Mouse (Mus musculus): ENCODE measurements at regions not wholly inside any gene's neighbourhood (a gene's known extent, or its start where the extent isn't known, plus 50 kb on each side); places are given as distances from the start of the nearest gene placed in this dataset.

DNA sequence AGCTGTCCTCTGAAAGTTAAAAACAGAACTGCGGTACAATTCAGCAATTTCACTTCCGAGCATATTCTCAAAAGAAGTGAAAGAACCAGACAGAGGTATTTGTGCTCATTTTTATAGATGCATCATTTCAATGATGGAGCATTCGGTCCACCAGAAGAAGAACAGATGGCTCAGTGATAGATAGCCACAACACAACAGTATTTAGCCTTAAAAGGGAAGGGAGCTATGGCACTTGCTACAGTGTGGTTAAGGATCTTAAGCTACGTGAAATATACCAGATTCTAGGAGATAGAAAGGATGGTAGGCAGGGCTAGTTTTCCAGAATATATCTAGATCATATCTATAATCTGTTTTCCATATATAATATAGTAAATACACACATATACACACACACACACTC lies 77.5 kb upstream of the Gadd45a start:
- no peak for DNase-seq (ENCODE audit: low spot score in 2 of 2)

DNA sequence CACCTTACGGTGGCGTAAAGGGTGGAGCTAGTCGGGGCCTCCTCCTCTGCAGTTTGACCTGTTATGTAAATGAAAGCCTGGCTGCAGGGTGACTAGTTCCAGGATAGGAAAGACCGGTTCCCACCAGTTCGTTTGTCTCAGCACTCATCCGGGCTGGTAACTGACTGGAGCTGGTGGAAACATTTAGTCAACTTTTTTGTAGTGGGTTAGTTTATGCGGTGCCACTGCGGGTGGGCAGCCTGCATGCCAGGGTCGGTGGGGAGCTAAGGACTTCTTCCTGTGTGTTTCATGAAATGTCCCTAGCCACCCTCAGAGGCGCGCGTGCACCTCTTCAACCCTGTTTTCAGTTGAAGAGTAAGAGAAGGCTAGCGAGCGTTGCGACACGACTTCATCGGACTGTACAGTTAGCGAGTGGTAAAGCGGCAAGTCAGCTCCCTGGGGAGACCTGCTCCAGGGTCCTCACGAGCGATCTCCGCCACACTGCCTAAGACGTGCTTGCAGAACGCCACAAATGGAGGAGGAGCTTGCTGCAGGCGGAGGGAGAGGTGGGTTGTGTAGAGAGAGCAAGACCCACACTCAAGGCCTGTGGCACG lies 76.5 kb upstream of the Gadd45a start:
- DNase-seq (ENCODE audit: low spot score in 2 of 2): peak in 1 of 2 experiments; percentile 43

DNA sequence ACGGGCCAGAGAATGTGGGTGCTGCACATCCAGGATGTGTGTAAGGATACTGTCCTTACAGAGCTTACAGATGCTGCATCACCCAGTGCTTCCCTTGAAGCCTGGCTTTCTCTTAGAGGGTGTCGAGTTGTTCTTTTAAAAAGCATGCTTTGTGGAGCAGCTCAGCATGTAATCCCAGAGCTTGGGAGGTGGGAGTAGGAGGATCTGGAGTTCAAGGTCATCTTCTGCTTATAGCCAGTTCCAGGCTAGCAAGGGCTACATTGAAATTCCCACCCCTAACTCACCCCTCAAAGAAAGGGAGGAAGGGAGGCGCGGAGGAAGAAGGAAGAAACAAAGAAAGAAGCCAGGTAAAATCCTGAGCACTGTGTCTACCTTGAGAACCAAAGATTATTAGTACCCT lies 76.0 kb upstream of the Gadd45a start:
- DNase-seq (ENCODE audit: low spot score in 2 of 2): no peak

DNA sequence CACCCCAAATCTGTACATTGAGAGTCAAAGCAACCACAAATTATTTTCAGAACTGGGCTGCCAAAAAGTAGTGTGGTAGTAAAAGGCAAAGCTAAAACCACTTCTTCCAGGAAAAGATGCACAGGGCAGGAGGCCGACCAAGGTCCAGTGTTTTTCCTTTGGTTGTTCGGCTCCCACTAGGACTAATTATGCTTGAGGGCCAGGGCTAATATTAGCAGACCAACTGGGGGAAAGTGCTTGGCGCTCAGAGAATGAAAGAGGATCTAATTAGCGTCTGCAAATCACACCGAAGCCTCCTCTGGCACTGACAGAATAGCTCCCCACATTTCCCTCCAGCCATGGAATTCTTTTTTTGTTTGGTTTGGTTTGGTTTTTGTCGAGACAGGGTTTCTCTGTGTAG lies 75.1 kb upstream of the Gadd45a start:
- no peak for DNase-seq (ENCODE audit: low spot score in 2 of 2)

DNA sequence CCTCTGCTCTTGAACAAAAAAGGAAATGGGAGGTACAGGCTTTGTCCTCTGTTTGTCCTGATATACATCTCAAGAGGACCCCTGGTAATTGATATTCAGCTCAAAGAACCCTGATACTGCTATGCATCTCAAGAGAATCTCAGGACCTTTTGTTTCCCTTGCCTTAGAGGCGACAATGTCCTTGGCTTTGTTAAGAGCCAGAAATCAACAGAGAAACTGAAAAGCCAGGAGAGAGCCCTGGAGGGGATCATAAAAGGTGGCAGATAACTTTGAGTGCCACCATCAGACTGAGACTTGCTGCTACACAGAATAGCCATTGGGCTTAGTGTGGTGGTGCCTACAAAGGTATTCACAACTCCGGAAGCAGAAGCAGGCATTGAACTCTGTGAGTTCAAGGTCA lies 74.3 kb upstream of the Gadd45a start:
- no peak for DNase-seq (ENCODE audit: low spot score in 2 of 2)

DNA sequence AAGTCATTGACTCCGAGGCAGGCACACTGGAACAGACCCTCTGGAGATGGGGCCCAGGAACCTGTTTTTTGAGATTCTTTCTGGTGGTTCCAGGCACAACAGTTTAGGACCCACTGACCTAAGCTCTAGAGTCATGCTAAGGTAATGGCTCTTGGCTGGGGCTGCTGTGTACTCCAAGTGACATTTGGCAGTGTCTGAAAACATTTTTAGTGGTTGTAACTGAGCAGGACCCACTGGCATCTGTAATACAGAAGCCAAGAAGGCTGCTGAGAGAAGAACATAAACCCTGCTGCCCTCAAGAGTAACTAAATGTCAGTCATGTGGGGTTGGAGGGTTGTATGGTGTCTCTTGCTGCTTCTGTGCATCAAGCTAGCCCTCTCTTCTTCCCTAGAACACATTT lies 73.1 kb upstream of the Gadd45a start:
- DNase-seq (ENCODE audit: low spot score in 2 of 2): no peak

DNA sequence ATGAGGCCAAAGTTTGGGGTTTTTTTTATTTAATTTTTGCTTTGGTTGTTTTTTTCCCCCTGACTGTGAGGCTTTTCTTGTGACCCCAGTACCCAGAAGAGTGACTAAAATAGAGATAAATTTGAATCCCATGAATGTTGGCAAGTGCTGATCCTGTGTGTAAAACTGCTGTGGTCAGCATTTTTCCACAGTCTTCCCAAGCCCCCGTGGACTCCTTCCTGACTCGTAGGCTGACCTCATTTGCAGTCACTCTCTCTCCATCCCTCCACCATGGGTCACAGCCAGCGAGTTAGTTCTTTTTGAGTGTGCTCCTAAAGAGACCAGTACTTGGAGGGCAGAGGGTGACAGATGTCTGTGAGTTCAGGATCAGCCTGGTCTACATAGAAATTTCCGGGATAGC lies 72.5 kb upstream of the Gadd45a start:
- no peak for DNase-seq (ENCODE audit: low spot score in 2 of 2)

DNA sequence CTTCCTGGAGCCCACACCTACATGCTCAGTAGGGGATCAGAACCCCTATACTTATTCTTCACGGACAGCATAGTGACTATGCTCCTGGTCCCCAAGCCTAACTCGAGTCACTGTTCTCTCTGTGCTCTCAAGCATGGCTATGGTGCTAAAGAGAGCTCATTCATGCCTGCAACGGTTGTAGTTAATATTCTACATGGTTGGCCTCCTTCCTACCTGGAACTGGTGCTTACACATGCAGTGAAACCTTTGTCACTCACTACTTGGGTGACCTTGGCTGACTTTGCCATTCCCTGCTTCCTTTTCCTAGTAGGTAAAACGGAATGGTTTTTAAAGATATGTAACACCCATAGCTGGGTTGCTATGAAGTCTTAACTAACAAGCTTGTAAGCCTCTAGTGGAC lies 70.3 kb upstream of the Gadd45a start:
- DNase-seq (ENCODE audit: low spot score in 2 of 2): no peak

DNA sequence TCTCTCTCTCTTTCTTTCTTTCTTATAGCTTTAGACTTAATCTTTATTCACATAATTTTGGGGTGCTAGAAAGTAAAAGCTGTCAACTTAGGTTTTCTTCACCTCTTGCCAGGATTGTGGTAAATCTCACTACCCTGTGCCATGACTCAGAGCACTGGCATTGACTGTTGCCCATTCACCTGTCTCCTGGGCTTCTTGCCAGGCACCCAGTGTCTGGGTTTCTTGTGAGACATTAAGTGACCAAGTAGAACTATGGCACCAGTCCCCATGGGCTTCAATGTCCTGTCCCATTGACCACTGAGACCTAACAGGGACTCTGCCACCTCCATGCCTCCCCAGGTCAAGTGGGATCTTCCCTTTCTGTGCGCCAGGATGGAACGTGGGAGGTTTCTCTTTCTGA lies 69.2 kb upstream of the Gadd45a start:
- DNase-seq (ENCODE audit: low spot score in 2 of 2): no peak

DNA sequence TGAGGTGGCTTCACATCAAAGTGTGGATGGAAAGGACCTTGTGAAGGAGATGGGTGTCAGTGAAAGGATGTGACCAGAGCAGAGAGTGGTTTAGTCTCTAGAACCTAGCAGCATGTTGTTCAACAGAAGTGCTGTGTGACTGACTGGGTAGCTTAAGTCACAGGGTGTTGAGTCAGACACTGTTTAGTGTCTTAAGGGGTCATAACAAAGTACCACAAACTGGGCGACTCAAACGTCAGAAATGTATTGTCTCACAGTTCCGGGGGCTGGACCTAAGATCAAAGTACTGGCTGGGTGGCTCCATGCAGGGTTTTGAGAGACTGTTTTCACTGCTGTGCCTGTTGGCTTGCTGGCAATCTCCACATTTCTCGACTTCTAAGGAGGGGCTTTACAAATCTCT lies 68.1 kb upstream of the Gadd45a start:
- DNase-seq (ENCODE audit: low spot score in 2 of 2): no peak

DNA sequence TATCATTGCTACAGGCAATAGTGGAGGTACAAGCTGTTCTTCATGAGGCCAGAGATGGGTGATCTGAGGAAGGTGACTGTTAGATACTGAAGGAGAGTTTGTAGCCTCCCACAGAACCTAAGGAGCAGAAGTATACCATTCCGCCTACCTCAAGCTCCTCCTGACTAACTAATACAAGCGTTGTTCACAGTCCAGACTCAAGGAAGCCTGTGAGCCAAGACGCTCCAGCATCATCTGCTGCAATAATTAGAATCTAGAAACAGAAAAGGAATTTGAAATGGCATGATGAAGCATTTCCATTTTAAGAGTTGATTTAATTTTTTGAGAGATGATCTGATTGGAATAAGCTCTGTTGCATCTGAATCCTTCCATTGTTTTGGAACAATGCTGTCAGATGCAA lies 66.9 kb upstream of the Gadd45a start:
- no peak for DNase-seq (ENCODE audit: low spot score in 2 of 2)

DNA sequence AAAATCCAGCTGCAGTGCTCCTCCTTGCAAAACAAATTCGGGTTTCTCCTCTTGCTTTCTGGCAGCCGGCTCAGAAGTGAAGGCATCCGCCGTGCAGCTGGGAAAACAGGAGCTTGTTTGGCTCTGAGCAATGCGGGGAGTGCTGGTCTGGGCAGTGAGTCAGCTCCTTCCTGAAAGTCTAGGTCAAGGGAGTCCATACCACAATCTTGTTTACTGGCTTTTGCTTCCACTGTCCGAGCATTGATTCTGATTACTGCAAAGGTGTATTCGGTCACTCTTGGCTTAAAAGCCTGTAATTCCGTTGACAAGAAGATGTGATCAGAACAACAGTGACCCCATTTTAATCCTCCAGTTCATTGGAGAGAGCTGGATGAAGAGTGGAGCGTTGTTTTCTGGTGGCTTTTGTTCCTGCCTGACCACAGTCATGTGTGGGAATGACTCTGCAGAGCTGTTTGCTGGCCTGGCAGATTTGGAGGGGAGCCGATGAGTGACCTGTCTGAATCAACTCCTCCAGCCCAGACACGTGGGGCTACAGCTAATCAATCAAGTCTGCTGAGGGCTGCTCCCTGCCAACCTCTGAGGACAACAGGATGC lies 65.4 kb upstream of the Gadd45a start:
- DNase-seq (ENCODE audit: low spot score in 2 of 2): no peak

DNA sequence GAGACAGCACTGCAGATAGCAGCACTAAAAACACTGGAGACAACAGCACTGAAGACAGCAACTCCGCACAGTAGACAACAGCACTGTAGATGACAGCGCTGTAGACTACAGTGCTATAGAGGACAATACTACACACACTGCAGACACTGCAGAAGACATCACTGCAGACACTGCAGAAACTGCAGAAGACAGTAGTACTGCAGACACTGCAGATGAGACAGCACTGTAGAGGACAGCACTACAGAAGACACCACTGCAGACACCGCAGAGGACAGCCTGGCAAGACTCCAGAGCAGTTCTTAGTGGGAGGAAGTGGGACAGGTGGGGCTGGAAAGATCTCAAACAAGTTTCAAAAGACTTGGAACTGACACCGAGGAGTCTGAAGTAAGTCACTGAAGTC lies 64.8 kb upstream of the Gadd45a start:
- no peak for DNase-seq (ENCODE audit: low spot score in 2 of 2)

DNA sequence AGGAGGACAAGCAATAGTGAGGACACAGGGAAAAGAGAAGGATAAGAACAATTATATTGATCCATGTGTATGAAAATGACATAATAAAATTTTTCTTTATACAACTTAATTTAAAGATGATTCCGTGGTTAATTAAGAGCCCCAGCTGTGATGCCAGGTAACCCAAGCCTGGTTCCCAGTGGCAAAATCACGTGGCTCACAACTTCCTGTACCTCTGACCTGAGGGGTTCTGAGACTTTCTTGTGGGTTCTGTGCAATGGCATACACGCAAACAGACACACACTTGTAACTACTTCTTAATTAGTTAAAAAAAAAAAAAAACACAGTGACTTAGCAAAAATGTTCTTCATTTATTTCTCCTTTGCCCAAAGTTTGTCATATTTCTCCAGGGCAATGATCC lies 57.2 kb upstream of the Gadd45a start:
- no peak for DNase-seq (ENCODE audit: low spot score in 2 of 2)

DNA sequence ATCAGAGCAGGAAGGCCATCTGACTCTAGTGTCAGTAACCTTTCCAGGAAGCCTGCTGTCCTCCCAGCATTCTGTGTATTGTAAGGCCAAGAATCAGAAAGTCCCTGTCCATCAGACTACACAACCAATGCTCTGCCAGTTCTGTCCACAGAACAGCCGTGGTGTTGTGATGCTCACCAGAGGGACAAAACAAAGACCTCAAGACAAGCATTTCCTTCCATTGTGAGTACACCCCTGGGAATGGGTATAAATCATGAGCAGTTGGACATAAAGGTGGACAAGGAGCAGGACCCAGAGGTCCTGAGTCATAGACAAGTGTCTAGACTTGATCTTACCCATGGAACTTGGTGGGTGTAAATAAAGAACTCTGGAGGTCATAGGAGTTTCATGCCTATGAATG lies 55.9 kb upstream of the Gadd45a start:
- DNase-seq (ENCODE audit: low spot score in 2 of 2): no peak

DNA sequence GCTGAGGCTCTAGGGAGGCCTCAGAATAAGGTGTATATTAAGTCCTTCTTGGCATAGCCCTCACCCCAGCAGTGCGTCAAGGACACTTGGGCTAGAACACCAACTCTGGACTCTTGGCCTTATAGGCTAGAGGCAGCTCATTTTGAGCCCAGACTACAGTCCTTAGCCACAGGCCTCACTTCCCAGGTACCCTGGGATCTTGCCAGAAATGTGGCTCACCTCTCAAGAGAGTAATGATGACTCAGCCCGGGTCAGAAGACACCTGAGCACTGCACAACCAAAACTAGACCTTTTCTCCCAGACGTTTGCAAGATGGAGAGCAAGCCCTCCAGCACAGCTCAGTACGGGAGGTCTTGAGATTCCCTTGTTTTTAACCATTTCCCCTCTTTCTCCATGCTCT lies 52.9 kb upstream of the Gadd45a start:
- DNase-seq (ENCODE audit: low spot score in 2 of 2): no peak

DNA sequence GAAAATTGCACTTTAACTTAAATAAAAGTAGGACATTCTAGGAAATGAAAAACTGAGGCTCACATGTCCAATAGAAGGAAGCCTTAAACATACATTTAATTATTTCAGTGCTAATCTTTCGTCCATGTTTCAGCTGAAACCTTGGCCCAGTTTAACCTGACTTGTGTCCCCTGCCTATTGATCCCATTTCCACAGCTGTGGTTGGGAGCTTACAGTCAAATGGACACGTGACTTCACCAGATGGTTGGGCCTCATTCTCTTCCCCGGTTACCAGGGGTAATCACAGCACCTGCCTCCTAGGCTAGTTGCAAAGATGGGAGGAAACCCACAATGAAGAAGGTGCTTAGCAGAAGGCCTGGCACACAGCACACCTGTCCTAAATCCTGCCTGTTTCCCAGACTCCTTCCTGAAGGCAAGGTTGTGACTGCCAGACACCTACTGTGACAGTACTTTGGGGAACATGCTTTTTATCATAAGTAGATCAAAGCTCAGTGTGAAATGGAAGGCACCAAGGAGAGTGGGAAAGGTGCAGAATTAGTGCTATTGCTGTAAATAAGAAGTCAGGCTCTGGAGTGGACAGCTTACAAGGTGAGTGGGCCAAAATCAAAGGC lies 52.4 kb upstream of the Gadd45a start:
- no peak for DNase-seq (ENCODE audit: low spot score in 2 of 2)

DNA sequence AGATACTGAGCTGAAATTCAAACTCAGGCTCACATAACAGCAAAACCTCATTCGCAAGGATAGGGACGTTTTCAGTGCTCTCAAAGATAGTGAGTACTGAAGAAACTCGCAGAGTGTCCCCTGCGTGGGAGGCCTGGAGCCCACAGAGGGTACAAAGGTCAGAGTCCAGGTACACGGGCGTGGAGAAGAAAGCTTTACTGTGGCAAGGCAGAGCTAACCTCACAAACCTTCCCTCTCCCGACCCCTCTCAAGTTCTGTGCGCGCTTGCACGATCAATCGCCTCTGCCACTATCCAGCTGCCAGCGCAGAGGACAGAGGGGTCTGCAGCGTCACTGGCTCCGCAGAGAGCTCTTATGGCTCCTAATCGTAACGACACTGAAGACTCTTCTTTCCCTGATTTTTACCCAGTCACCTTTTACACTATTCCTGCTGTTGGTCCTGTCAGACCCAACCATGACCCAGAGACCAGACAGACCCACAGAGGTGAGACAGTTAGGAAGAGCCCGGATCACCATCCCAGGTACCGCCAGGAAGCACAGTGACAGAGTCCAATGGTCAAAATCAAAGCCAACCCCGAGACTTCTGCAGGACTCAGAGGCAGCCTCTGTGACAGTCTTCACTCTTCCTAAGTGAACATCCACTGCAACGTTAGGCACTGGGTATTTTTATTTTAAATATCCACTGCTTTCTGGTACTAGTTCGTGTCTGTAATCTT lies 51.6 kb upstream of the Gadd45a start:
- DNase-seq (ENCODE audit: low spot score in 2 of 2): no peak

DNA sequence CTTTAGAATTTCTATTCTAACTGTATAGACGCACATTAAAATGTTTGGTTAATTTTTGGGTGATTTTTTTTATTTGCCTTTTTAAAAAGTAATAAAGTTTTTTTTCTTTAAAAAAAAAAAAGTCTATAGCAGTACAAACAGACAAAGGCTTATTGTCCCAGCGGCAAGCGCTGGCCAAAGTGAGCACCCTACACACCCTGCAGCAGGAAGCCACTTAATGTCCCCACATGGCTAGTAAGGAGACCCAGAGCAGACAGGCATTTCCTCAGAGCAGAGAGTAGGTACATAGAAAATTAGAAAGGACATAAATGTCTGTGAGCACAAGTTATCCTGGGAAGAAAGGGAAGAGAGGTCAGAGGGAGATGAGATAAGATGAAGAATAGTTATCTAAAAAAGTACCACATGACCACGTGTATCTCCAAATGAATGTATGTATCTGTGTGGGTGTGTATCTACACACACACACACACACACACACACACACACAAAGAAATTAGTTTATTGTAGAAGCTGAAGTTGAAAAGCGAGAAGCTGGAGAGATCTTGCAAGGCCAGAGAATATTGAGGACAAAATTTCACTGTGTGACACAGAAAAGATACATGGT lies 50.7 kb upstream of the Gadd45a start:
- no peak for DNase-seq (ENCODE audit: low spot score in 2 of 2)

DNA sequence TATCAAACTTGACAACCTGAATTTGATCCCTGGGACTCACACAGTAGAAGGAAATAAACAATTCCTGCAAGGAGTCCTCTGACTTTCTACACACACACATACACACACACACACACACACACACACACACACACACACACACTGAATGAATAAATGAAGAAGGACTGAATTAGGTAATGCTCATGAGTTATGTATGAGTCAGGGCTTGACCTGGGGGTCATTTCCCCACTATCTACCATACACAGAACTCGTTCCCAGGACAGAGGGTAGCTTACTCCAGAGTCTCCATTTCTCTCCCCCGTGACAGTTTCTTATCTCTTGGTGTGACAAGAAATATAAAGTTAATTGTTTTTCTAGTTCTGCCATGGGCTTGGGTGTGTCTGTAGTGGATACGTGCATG lies 50.1 kb upstream of the Gadd45a start:
- no peak for DNase-seq (ENCODE audit: low spot score in 2 of 2)

Measured in spleen, postnatal 10 days (tissue).